Mouse (Mus musculus) liver, embryonic 12.5 days (tissue): ENCODE measurements around the gene Ldb1. TPM values are rescaled to one million over a fixed set of nuclear protein-coding genes. Genes with fewer than 3 reads are reported as not detected.

ENCODE experiments used
- ATAC-seq: fragments of 200-750 bp; cut with Nextera tagmentation; 2 replicates; pipeline ENCODE4 v1.8.0; 2017; ENCODE audit warnings: moderate number of reproducible peaks, mild to moderate bottlenecking, moderate library complexity
- H3K27ac ChIP-seq: fragments of 300-500 bp; sonication (generic); 2 replicates; pipeline ENCODE4 v1.5.1; 2016; ENCODE audit warnings: mild to moderate bottlenecking
- H3K27me3 ChIP-seq: fragments of 300-500 bp; sonication (generic); replicated peaks from 2 replicates; pipeline ENCODE4 v1.6.1; 2016; ENCODE audit warnings: mild to moderate bottlenecking, moderate library complexity
- H3K36me3 ChIP-seq: fragments of 300-500 bp; sonication (generic); 2 replicates; pipeline ENCODE4 v1.6.1; 2016; ENCODE audit warnings: mild to moderate bottlenecking, moderate library complexity
- H3K4me1 ChIP-seq: fragments of 300-500 bp; sonication (generic); 2 replicates; pipeline ENCODE4 v1.6.1; 2016
- H3K4me2 ChIP-seq: fragments of 300-500 bp; sonication (generic); 2 replicates; pipeline ENCODE4 v1.6.1; 2016; ENCODE audit warnings: mild to moderate bottlenecking, moderate library complexity
- H3K4me3 ChIP-seq: fragments of 300-500 bp; sonication (generic); 2 replicates; pipeline ENCODE4 v1.5.1; 2016; ENCODE audit warnings: mild to moderate bottlenecking, moderate library complexity
- H3K9ac ChIP-seq: fragments of 300-500 bp; sonication (generic); 2 replicates; pipeline ENCODE4 v1.6.1; 2016; ENCODE audit warnings: mild to moderate bottlenecking, moderate library complexity
- H3K9me3 ChIP-seq: fragments of 300-500 bp; sonication (generic); replicated peaks from 2 replicates; pipeline ENCODE4 v1.6.1; 2016; ENCODE audit warnings: mild to moderate bottlenecking, moderate library complexity
- WGBS: fragments of 180-500 bp; shearing (Covaris S2); methylation state at CpG from one replicate; pipeline ENCODE4 v1.1.7; 2016; ENCODE audit not compliant: insufficient replicate concordance; 5-methylcytosine and 5-hydroxymethylcytosine counted together
- polyA plus RNA-seq: library from polyadenylated mRNA; unstranded; fragments of >200 nt; fragmentation: Nextera tagmentation; extraction: Ambion mirVana; gene quantifications from 2 replicates; pipeline ENCODE4 v1.2.1, GENCODE M21; 2016

Gene Ldb1
- polyA plus RNA-seq, 1 experiment from 2014 or later, result 53.4 TPM

- Histone ChIP-seq H3K4me3 (no peak overlapping the region), H3K27me3 (no peaks in the 10 kb centered on the region), H3K4me2 (no peak overlapping the region), H3K27ac (no peak overlapping the region), H3K9ac (no peak overlapping the region), H3K4me1 (no peaks in the 10 kb centered on the region), H3K36me3 (peaks cover 8% of the 10 kb centered on the region; the same call in 1 of the 2 replicates), H3K9me3 (0 out of 2 replicates have a peak, but pooled peaks cover 4% of the 10 kb centered on the region)
- no peak for ATAC-seq
- WGBS, result 80% methylated on average over 3 of the region's 3 CpGs
Observed at GRCm38 (mm10) chr19:45991171-45991570, 53.8 kb downstream of the Ldb1 start.

GRCm38 (mm10) chr19:45988238-45988637, 56.8 kb downstream of the Ldb1 start:
- no peaks in the 10 kb centered on the region for H3K36me3 ChIP-seq
- 84% methylated on average over 3 of the region's 3 CpGs for WGBS
- H3K27me3 ChIP-seq, result no peaks in the 10 kb centered on the region
- no peak overlapping the region for H3K9ac ChIP-seq
- no peak overlapping the region for H3K4me2 ChIP-seq
- no peaks in the 10 kb centered on the region for H3K4me1 ChIP-seq
- no peak overlapping the region for H3K27ac ChIP-seq
- ATAC-seq, result no peak
- H3K9me3 ChIP-seq, result no peaks in the 10 kb centered on the region
- no peak overlapping the region for H3K4me3 ChIP-seq

- Histone ChIP-seq H3K4me1 (no peaks in the 10 kb centered on the region), H3K4me2 (no peak overlapping the region), H3K9ac (no peak overlapping the region), H3K4me3 (no peak overlapping the region), H3K9me3 (no peaks in the 10 kb centered on the region), H3K27me3 (no peaks in the 10 kb centered on the region), H3K36me3 (no peaks in the 10 kb centered on the region), H3K27ac (no peak overlapping the region)
- no peak for ATAC-seq
Observed at GRCm38 (mm10) chr19:45984379-45984778, 60.6 kb downstream of the Ldb1 start.

Other genes starting within 250 kb of the Ldb1 start
- 1.3 and 1.4 TPM in 2 replicates for gene Kcnip2, start 229.2 kb downstream of the Ldb1 start, polyA plus RNA-seq
- 6.5 TPM in 2 replicates for gene Armh3, start 46.7 kb downstream of the Ldb1 start, polyA plus RNA-seq
- 3.5 and 3.9 TPM in 2 replicates for gene Hps6, start 41.7 kb downstream of the Ldb1 start, polyA plus RNA-seq
- 34.8 and 36.0 TPM in 2 replicates for gene Pprc1, start 328 bp downstream of the Ldb1 start, polyA plus RNA-seq
- 136 and 147 TPM in 2 replicates for gene Nolc1, start 30.6 kb upstream of the Ldb1 start, polyA plus RNA-seq
- gene Elovl3, start 86.7 kb upstream of the Ldb1 start, polyA plus RNA-seq, result not detected in 2 replicates
- 0.59 and 0.94 TPM in 2 replicates for gene Pitx3, start 103.1 kb upstream of the Ldb1 start, polyA plus RNA-seq
- 27.7 and 30.6 TPM in 2 replicates for gene Gbf1, start 107.3 kb upstream of the Ldb1 start, polyA plus RNA-seq